Mouse (Mus musculus): ENCODE measurements around the gene Irs1. TPM values are rescaled to one million over a fixed set of nuclear protein-coding genes. Genes with fewer than 3 reads are reported as not detected.

The Irs1 gene
- polyA plus RNA-seq, 1 experiment from 2014 or later: 0.70 TPM

DNA sequence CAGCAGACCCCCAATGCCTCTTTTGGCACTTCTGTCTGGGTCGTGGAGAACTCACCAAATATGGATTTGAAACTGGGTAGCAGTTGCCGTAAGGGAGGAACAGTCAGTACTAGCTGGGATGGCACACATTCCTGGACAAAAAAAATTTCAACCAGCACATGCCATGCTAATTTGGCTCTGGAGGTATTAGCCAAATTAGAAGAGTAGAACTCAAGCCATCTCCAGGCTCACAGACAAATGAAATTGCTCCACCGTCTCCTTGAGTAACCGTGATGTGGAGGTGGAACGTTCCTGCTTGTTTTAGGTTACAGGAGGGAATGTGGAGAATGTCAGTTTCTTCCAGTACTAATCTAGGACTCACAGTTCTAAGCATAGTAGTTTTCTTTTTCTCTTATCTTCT lies 83.7 kb downstream of the Irs1 start:
- H3K27ac ChIP-seq (ENCODE audit: low read depth, low read length): no peak overlapping the region
- no peak for ATAC-seq
- no peak for TF ChIP-seq CTCF (IDR thresholded peaks at IDR 0.05; ENCODE audit: low read depth)
- no peak overlapping the region for H3K4me3 ChIP-seq (ENCODE audit: low read depth, low read length)
- H3K36me3 ChIP-seq (ENCODE audit: control insufficient read depth, insufficient read depth): no peaks in the 10 kb centered on the region
- no peaks in the 10 kb centered on the region for H3K27me3 ChIP-seq (replicated peaks; ENCODE audit: control insufficient read depth, insufficient read depth, low read length)
- no peaks in the 10 kb centered on the region for H3K4me1 ChIP-seq (replicated peaks; ENCODE audit: control insufficient read depth, insufficient read depth, low read length)
- H3K9me3 ChIP-seq (ENCODE audit: control insufficient read depth): no peaks in the 10 kb centered on the region
- no peak overlapping the region for H3K4me2 ChIP-seq (replicated peaks; ENCODE audit: low read depth)
- H3K9ac ChIP-seq (ENCODE audit: low read depth, low read length): no peak overlapping the region
- WGBS: 68% methylated on average over 5 of the region's 5 CpGs

DNA sequence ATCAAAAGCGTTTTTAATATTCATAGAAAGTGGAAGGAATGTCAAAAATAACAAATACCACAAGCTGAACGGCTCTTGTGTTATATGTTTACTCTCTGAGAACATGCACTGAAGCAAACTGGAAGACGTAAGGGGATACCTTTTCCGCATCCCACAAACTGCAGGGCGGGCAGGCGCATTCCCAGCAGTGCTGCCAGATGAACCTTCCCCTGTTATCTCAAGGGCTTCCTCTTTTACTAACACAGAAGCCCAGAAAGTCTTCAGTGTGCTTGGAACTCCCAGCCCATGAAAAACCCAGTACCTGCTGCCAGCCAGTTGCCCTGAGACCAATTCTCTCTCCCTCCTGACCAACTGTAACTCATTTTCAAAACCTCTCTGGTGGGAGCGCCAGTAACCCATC lies 90.6 kb downstream of the Irs1 start:
- 64% methylated on average over 7 of the region's 7 CpGs for WGBS
- TF ChIP-seq CTCF (IDR thresholded peaks at IDR 0.05; ENCODE audit: low read depth): no peak
- Histone ChIP-seq H3K9me3 (ENCODE audit: control insufficient read depth) (no peaks in the 10 kb centered on the region), H3K27me3 (replicated peaks; ENCODE audit: control insufficient read depth, insufficient read depth, low read length) (no peaks in the 10 kb centered on the region), H3K36me3 (ENCODE audit: control insufficient read depth, insufficient read depth) (no peaks in the 10 kb centered on the region), H3K9ac (ENCODE audit: low read depth, low read length) (no peak overlapping the region), H3K4me3 (ENCODE audit: low read depth, low read length) (no peak overlapping the region), H3K27ac (ENCODE audit: low read depth, low read length) (no peak overlapping the region), H3K4me2 (replicated peaks; ENCODE audit: low read depth) (no peak overlapping the region), H3K4me1 (replicated peaks; ENCODE audit: control insufficient read depth, insufficient read depth, low read length) (no peaks in the 10 kb centered on the region)
- ATAC-seq: no peak

DNA sequence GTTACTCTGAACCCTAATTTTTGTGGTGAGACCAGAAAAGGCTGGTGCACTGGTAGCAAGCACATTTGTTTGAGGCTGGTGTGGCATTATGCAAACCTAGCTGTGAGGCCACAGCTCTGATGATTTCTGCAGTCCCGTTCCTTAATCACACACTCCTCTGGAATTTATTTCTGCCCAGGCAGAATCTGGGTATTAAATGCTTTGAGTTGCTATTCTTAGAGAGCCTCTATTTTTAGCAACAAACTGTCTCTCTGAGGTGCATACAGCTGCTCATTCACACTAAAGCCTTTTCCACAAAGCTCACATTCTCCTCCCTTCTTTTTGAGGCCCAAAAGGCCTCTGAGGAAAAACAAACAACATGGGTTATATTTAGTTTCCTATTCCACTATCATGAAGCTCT lies 91.3 kb downstream of the Irs1 start:
- no peak for ATAC-seq
- Histone ChIP-seq H3K4me2 (replicated peaks; ENCODE audit: low read depth) (no peak overlapping the region), H3K36me3 (ENCODE audit: control insufficient read depth, insufficient read depth) (no peaks in the 10 kb centered on the region), H3K9me3 (ENCODE audit: control insufficient read depth) (no peaks in the 10 kb centered on the region), H3K27me3 (replicated peaks; ENCODE audit: control insufficient read depth, insufficient read depth, low read length) (no peaks in the 10 kb centered on the region), H3K9ac (ENCODE audit: low read depth, low read length) (no peak overlapping the region), H3K27ac (ENCODE audit: low read depth, low read length) (no peak overlapping the region), H3K4me3 (ENCODE audit: low read depth, low read length) (no peak overlapping the region), H3K4me1 (replicated peaks; ENCODE audit: control insufficient read depth, insufficient read depth, low read length) (no peaks in the 10 kb centered on the region)
- no peak for TF ChIP-seq CTCF (IDR thresholded peaks at IDR 0.05; ENCODE audit: low read depth)
- 24% methylated on average over 1 of the region's 1 CpGs for WGBS

DNA sequence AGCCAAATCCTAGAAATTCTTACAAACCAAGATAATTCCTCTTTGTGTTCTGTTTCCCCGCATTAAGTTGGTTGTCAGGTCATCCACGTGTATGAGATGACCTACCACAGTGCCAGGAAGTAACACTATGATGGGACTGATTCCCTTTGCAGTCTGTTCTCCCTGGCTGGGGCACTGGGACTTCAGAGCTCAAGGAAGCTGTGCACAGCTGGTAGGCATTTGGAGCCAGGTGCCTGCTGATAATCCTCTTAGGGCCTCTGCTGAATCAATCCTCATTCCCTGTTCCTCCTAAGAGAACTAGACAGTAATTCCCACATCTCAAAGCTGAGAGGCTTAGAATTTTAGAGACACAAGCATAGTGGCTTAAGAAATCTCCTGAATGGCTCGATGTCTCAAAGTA lies 99.6 kb downstream of the Irs1 start:
- WGBS: 65% methylated on average over 3 of the region's 3 CpGs
- no peaks in the 10 kb centered on the region for H3K27me3 ChIP-seq (replicated peaks; ENCODE audit: control insufficient read depth, insufficient read depth, low read length)
- no peak for ATAC-seq

DNA sequence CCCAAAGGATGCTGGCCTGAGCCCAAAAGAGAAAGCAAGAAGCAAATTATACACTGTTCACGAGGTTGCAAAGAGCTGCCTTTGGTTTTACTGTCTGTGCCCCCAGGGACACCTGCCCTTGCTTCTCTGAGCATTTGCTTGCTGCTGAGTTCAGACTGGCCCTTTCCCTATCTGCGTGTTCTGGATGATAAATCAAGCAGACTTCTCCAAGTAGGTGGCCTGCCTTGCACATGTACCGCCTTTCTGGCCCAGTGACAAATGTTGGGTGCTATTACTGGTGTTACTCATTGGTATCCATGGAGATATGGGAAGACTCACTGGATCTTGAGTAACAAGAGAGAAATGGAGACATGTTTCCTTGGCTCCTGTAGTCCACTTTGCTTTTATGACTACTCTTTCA lies 101.7 kb downstream of the Irs1 start:
- Histone ChIP-seq H3K4me1 (replicated peaks; ENCODE audit: control insufficient read depth, insufficient read depth, low read length) (no peaks in the 10 kb centered on the region), H3K4me2 (replicated peaks; ENCODE audit: low read depth) (no peak overlapping the region), H3K36me3 (ENCODE audit: control insufficient read depth, insufficient read depth) (no peaks in the 10 kb centered on the region), H3K4me3 (ENCODE audit: low read depth, low read length) (no peak overlapping the region), H3K9me3 (ENCODE audit: control insufficient read depth) (no peaks in the 10 kb centered on the region), H3K27me3 (replicated peaks; ENCODE audit: control insufficient read depth, insufficient read depth, low read length) (no peaks in the 10 kb centered on the region), H3K9ac (ENCODE audit: low read depth, low read length) (no peak overlapping the region), H3K27ac (ENCODE audit: low read depth, low read length) (no peak overlapping the region)
- peak; percentile 22; the same call in 1 of the 2 replicates for ATAC-seq
- WGBS: 29% methylated on average over 3 of the region's 3 CpGs
- TF ChIP-seq CTCF (IDR thresholded peaks at IDR 0.05; ENCODE audit: low read depth): no peak

More for the DNA sequence above, 99.6 kb downstream of the Irs1 start:
- Histone ChIP-seq H3K4me1 (replicated peaks; ENCODE audit: control insufficient read depth, insufficient read depth, low read length) (no peaks in the 10 kb centered on the region), H3K4me2 (replicated peaks; ENCODE audit: low read depth) (no peak overlapping the region), H3K36me3 (ENCODE audit: control insufficient read depth, insufficient read depth) (no peaks in the 10 kb centered on the region), H3K4me3 (ENCODE audit: low read depth, low read length) (no peak overlapping the region), H3K27ac (ENCODE audit: low read depth, low read length) (no peak overlapping the region), H3K9me3 (ENCODE audit: control insufficient read depth) (no peaks in the 10 kb centered on the region), H3K9ac (ENCODE audit: low read depth, low read length) (no peak overlapping the region)
- TF ChIP-seq CTCF (IDR thresholded peaks at IDR 0.05; ENCODE audit: low read depth): no peak

DNA sequence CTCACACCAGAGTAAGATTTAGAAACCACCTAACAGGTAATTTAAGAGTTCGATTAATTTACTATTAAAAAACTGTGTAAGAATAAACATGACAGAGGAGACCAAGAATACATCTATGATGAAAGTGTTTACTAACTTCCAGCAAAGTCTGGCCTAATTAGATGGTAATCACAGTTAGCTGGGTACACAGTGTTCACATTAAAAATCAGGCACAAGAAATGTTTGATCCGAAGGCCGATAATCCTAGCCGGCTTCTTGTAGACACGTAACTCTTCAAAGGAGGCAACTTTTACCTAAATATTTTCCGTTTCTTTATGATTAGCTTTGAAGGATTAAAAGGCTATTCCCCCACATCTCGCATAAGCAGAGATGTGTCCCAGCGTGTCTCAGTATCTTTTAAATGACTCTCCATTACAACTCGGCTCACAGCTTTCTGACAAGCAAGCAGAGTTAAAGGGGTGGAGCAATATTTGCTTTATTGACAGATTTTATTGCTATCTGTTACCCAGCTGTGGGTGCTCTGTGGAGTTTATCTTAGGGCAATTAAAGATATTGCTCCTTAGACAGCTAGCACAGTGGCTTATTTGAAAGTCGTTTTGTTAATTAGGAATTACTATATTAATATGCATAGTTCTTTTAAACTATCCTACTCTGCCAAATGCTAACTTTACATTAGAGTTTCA lies 102.5 kb downstream of the Irs1 start:
- H3K27me3 ChIP-seq (replicated peaks; ENCODE audit: control insufficient read depth, insufficient read depth, low read length): no peaks in the 10 kb centered on the region
- H3K36me3 ChIP-seq (ENCODE audit: control insufficient read depth, insufficient read depth): no peaks in the 10 kb centered on the region
- H3K9me3 ChIP-seq (ENCODE audit: control insufficient read depth): no peaks in the 10 kb centered on the region
- H3K4me2 ChIP-seq (replicated peaks; ENCODE audit: low read depth): no peak overlapping the region
- no peak overlapping the region for H3K4me3 ChIP-seq (ENCODE audit: low read depth, low read length)
- H3K9ac ChIP-seq (ENCODE audit: low read depth, low read length): no peak overlapping the region
- no peak overlapping the region for H3K27ac ChIP-seq (ENCODE audit: low read depth, low read length)
- no peak for ATAC-seq
- no peaks in the 10 kb centered on the region for H3K4me1 ChIP-seq (replicated peaks; ENCODE audit: control insufficient read depth, insufficient read depth, low read length)
- TF ChIP-seq CTCF (IDR thresholded peaks at IDR 0.05; ENCODE audit: low read depth): no peak
- WGBS: 48% methylated on average over 10 of the region's 10 CpGs
